Mouse (Mus musculus): ENCODE data around the gene Gja1.
"Not testable (repeated sequence)": the region's sequence is repeated elsewhere in the genome, so short reads cannot be mapped to it uniquely, and the experiment has no call there.

The Gja1 gene

DNA sequence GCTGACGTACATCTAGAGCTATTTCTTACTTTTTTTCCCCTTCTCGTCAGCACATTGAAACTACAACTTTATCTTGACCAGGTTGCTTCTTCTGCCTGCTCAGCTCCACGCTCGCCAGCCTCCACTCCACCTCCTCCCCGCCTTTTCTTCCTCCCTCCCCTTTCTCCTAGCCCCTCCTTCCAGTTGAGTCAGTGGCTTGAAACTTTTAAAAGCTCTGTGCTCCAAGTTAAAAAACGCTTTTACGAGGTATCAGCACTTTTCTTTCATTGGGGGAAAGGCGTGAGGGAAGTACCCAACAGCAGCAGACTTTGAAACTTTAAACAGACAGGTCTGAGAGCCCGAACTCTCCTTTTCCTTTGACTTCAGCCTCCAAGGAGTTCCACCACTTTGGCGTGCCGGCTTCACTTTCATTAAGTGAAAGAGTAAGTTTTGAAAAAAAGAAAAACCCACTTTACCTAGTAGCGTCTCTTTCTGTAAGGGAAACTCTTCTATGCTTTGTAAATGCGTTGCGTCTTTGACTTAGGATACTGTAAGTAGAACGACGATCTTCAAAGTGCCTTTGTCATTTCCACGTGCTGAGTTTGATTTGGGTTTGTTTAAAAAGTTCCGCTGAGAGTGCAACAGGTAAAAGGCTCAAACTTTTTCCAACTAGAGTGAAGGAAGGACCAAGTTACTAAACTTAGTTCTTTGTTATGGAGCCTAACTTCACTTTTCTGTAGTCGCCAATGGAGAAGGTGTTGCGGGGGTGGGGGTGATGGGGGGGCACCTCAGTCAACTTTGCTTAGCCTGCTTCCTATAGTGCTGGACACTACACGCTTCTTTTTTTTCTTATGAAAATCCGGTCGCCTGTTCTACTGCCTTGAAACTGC lies at the start of gene Gja1:
Gja1 (plus strand) TSS at position 234 of the 869 bp plus-strand sequence.
- peak; percentile 66 for DNase-seq

DNA sequence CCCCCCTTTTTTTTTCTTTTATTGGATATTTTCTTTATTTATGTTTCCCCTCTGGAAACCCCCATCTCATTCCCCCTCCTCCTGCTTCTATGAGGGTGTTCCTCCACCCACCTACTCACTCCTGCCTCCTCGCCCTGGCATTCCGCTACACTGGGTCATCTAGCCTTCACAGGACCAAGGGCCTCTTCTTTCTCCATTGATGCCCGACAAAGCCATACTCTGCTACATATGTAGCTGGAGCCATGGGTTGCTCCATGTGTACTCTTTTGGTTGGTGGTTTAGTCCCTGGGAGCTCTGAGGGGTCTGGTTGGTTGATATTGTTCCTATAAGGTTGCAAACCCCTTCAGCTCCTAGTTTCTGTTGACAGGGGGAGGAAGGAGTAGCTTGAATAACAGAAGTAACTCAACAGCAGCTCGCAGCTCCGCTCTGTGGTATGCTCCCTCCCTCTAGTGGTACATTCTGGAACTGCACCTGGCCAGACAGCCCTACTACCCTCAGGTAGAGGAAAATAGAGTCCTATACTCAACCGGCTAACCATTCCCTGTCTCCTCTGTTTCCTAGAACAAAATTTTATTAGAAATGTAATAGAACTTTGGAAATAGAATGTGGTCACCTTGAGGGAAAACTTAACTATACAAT lies 38.2 kb upstream of the Gja1 start:
- DNase-seq, result peak; percentile 90

DNA sequence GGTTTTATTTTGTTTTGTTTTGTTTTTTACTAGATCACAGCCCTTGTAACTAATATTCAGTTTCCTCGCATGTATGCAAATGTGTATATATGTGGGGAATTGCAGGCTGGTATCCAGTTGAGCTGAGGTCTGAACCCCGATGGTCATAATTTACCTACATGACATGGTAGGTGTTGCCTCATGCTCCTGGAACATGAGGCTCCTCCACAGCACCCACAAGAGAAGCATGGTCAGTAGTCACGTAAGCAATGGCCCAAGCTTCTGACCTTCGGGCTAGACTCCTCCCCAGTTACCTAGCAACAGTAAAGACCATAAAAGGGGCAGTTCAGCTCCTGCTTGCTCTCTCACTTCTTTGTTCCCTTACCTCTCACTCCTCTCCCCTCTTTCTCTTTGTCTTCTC lies 16.7 kb upstream of the Gja1 start:
- DNase-seq, result no peak

DNA sequence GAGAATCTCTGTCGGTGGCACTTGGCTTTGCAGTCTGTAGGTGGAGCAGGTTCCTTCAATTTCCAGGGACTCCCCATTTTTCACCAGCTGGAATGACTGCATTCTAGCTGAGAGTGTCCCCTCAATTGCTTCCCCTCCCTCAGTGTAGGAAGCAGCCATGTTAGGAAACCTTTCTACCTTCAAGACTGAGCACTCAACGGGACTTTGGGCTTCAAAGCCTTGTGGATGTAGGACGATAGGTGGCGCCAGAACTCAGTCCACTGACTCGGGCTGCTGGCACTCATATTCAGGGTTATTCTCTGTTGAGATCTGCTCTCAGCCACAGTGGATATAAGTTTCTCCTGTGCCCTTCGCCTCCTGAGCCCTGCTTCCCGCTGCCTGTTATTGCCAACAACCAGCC lies 8.1 kb upstream of the Gja1 start:
- DNase-seq, result peak; percentile 87

DNA sequence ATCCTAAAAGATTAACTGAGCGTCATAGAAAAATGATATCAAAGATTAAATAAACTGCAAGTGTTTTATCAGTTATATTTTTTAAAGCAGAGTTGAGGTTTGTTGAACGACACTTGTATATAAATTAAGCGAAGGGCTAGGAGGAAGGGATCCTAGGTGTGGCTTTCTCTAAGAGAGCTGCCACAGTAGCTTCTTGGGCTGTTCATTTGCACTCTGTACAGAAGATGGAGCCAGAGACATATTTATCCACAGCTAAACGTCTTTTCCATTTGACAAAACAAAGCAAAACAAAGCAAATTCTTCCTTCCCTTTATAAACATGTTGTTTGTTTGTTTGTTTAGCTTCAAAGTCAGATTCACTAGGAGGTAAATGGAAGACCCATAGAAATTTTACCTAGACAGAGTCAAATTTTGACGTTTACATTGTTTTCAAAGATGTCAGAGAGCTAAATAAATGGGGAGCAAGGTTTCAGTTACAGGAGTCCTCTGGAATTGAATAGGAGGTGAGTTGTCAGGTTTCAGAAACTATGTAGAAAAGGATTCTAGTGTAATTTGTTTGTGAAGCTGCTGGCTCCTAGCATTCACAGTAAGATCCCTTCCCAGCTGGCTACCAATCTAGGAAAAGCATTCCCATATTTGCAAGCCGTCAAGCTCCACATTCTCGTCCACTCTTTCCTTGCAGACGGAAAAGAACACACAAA lies 4.0 kb upstream of the Gja1 start:
- DNase-seq, result peak; percentile 28

DNA sequence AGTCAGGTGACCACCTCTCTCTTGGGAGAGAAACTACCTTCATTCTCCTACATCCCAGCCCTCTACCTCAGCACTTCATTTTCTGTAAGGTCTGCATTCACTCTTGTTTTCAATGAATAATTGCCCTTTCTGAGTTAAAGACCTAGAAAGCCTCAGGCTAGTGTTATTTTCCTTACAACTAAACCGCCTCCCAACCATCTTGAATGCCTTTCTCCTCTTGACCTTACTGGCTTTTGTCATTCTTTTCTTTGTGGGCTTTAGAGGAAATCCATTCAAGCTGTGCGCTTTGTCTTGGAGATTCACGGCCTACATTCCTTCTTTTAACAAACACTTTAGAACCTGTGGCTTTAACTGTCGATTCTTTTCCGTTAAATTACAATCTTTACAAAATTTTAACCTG lies 3.0 kb upstream of the Gja1 start:
- DNase-seq, result no peak

DNA sequence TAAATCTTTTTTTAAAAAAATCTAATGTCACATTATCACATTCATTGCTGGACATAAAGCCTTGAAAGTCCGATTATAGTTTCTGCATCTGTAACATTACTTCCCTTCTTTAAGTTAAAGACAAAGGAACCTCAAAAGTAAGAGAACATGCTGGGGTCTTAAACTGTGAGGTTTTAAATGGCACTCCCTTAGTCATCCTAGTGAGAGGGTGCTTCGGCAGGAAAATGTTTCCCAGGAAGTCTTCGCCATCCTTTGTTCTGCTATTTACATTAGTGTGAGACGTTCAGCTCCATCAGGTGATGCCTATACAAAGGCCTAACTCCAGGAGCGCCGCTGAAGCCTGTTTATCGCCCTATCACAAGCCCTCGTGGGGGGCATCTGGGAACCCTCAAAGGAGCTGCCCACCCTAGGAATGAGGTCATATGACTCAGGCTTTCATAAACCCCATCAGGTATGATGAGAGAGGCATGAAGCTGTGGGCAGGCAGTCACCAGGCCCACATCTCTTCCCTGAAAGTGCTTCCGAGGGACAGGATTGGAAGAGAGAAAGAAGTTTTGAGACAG lies 1.1 kb upstream of the Gja1 start:
- DNase-seq, result no peak

DNA sequence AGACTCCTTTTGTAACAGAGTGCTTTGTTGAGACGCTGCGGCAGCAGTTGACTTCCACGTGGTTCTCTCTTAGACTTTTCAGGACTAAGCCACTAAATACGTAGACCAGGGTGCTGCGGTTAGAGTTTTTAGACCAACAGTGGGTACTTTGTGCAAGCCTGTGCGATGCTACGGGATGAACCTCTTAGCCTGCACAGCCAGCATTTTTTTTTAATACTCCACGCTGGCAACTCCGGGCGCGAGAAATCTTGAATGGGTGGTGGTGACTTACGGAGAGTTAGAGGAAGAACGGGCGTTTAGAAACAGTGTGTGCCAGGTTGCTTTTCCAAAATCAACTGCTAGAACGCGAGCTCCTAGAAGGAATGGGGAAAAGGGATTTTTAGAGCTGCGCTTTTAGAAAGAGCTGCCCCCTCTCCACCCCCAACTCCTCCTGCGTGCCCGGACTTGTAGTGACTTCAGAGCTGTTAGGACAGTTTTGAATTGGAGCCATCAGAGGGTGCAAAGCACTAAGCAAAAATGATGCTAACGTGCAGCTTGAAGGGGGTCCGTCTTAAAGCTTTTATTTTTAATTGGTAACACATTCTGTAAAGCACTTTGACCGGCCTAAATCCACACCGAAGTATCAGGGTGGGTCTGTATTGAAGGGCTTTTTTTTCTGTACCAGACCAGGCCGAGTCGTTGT lies 977 bp downstream of the Gja1 start:
- peak; percentile 33 for DNase-seq

DNA sequence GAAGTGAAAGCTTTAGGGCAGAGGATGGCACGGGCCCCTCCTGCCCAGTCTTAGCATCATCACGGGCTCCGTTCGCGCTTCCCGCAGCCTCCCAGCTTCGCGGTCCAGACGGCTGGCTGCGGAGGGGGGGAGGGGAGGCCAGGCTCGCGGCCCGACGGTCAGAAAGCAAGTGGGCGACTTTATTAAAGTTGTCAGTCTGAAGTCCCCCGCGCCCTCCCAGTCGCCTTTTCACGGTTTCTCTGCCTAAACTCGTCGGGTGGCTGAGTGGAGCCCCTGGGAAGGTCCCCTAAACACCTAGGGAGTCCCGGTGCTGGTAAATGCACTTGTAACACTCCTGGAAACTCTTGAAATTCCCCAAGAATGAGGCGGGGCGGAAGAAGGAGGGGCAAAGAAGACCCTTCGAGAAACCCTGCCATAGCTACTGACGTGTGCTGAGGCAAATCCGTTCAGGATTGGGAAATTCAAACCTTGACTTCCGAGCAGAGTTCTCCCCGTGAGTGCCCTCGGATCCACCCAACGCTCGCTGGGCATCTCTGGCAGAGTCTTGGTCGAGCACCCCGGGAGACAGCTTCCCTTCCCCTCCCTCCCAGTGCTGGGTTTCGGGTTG lies 1.6 kb downstream of the Gja1 start:
- DNase-seq, result peak; percentile 69

DNA sequence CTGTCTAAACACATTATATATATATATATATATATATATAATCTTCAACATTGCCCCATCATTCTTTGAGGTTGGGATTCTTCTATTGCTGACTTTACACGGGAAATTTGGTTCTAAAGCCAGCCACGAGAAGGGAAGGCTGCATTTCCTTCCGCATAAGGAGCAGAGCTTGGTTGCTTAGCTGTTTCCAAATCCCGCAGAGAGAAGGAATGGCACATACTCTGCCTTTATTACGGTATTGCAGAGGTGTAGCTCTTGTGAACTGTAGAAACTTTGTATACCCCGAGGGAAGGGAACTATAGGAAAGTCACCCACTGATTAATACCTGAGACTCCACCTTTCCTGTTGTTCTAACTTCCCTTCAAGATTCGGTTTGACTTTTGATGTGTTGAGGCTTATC lies 2.6 kb downstream of the Gja1 start:
- DNase-seq, result no peak

DNA sequence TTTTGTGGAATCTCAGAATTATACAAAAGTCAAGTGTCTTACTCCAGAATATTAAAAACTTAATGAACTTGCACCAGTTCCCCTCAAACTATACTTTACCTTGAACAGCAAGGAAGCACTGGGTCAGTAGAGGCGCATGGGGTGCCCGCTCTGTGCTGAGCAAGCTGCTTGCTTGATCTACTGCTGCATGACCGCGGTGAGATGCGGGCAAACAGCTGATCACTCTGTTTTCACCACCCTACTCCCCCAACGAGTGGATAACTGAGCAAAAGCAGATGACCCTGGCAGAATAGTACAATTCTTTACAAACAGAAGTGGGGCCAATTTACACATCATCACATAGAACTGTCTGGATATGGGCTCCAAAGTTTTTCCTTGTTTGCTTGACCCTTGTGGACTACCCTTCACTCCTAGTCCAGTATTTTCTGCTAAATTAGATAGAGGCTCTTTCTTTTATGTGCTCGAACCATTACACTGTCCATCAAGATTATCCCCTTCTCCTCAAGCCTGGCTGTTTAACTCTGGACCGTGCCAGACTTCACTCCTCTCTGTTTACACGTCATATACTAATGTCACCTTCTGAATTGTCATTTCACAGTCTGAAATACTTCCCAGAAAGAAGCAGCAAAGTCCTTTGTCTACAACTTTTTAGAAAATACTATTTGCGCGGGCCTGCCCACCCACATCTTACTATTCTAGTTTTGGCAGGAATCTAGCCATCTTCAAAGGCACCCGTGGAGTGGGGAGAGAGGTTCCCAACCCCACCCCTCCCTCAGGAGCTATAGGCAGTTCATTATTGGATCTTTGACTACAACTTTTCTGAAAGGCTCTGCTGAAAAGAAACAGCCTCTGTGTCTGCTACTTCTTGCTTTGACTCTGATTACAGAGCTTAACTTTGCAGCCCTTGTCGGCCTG lies 8.3 kb downstream of the Gja1 start:
- DNase-seq, result no peak

DNA sequence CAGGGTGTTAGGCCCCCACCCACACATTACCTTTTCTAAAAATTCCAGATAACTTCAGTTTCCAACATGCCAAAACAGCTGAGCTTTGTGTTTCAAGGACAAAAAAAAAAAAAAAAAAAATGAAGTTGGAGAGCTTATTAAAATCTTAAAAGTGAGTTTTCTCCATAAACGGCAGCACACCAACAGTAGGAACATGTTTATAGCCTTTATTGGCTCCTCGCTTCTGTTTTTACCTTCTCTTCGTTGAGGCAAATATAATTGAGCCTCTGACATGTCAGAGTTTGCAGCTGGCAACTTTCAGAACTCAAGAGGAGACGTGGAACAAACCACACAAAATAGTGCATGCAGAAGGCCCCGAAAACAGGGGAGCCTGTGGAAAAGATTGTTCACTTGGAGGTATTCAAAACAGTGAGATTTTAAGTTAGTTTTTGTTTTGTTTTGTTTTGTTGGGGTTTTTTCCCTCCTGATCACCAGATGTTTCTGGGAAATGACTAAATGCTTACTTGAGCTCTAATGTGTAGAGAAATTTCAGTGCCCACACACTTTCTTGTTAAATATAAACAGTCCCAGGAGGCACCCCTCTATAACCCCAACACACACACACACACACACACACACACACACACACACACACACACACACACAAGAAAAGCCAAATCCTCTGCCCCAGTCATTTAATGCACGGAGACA lies 16.1 kb downstream of the Gja1 start:
- no peak for DNase-seq

DNA sequence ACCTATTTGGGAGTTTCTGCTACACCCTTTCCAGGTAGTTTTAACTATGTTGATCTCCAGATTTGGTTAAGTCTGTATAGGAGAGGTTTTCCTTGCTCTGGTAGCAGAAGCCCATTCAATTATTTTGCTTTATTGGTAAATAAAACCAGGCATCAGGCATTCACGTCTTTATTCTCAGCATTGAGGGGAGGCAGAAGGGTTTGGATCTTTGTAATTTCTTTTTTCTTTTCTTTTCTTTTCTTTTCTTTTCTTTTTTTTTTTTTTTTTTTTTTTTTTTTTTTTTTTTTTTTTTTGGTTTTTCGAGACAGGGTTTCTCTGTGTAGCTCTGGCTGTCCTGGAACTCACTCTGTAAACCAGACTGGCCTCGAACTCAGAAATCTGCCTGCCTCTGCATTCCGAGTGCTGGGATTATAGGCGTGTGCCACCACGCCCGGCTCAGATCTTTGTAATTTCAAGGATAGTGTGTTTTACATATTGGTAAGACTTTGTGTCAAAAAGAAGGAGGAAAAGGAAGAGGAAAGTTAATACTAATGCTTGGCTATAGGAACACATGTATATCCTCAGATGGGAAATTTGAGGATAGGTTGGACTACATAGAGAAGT lies 16.8 kb downstream of the Gja1 start:
- DNase-seq, result not testable (repeated sequence)

DNA sequence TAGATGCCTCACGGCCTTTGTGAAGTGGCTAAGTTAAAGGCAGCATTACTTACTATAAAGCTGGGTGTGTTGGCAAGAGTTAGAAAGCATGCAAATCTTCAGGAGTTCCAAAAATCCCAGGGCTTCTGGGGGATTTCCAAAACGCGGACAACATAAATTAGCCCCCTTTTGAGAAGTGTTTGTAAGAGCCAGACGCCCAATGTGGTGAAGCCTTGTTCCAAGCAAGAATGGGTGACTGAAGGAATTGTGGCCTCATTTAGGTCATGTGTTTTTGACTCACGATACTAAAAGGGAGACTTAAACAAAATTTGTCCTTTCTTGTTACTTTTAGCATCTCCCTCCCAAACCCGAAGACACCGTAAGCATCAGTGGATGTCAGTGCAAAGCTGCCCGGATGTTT lies 20.7 kb downstream of the Gja1 start:
- no peak for DNase-seq

DNA sequence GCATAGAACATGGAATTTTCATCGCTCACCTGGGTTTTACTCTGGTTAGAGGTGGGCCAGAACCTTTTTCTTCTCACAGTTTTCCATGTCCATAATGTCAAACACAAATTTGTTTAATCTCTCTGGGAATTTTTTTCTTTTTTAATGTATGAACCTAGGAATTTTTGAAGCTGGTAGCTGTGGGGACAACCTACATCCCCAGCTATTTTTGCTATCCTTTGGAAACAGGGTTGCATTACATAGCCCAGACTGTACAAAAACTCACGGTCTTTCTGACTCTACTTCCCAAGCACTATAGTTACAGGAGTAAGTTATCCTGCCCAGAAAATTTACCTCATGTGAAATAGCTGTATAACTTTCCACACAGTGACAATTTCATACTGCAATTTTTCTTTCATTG lies 21.2 kb downstream of the Gja1 start:
- DNase-seq, result no peak

DNA sequence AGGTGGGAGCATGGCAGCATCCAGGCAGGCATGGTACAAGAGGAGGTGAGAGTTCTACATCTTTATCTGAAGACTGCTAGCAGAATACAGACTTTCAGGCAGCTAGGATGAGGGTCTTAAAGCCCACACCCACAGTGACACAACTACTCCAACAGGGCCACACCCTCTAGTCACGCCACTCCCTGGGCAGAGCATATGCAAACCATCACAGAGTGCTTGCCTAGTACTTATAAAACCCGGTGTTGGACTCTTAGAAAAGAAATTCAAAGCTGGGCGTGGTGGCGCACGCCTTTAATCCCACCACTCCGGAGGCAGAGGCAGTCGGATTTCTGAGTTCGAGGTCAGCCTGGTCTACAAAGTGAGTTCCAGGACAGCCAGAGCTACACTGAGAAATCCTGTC lies 24.3 kb downstream of the Gja1 start:
- DNase-seq, result not testable (repeated sequence)

DNA sequence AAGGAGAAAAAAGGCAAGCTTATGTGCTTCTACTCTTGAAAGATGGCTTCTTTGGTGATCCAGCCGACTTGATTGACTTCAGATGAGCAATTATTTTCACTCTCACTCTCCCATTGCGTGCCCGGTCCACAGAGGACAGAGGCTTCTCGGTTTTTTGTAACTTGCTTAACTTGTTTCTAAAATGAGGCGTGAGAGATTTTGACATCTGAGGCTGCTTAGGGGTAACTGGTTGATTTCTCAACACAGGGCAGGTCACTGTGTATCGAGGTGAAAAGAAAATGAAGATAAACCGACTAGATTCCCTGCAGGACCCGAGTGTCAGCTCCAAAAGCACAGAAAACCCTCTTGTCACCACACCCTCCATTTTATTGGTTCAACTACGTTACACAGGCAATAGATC lies 28.8 kb downstream of the Gja1 start:
- DNase-seq, result no peak

DNA sequence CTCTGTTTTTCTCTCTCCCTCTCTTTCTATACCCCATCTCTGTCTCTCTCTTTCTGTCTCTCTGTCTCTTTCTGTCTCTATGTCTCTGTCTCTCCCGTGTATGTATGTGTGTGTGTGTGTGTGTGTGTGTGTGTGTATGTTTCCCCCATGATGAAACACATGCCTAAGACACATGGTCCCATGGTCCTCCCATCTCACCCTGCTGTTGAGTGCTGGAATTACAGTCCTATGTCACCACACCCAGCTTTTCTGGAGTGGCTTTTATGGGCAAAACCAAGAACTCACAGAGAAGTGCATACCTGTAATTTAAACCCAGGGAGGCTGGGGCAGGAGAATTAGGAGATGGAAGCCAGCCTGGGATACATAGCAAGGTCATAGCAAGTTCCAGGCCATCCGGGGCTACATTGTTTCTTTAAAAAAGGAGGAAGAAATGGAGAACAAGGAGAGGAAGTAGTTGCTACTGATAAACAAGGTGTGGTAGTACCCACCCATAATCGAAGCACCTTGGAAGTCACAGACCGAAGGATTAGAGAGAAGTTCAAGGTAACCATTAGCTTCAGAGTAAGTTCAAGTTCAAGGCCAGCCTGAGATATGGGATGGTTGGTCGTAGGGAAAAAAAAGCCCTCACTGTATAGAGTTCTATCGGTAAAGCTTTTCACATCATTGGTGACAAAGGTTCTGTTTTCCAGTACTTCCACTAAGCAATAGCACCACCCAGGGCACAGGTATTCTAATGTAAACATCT lies 29.4 kb downstream of the Gja1 start:
- DNase-seq, result no peak

DNA sequence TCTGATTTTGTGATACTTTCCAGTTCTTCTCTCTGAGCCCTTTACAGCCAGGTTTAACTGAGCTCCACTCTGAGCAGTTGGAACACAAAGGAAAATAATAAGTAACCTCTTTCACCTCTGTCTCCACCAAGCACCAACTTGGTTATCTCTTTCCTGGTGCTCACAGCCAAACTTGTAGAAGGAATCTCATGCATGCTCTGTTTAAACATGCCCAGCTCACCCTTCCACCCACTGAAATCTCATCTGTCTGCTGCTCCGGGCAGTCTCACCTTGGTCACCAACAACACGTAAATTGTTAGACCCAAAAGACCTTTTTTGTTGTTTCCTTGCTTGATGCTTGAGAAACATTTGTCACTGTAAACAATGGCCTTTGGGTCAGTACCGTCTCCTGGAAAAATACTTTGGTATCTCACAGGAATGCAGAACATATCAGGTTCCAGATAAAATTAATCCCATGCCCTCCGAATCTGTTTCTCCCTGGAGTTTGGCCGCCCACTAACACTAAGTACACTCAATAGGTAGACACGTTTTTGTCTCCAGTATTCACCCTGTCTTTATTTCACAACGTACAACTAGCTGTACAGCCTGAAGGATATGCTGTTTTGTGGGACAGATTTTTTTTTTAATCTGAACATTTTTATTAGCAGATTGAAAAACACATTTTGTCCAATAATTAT lies 38.9 kb downstream of the Gja1 start:
- no peak for DNase-seq
